Mouse (Mus musculus) forebrain, embryonic 12.5 days (tissue): ENCODE measurements at regions not wholly inside any gene's neighbourhood (a gene's known extent, or its start where the extent isn't known, plus 50 kb on each side); places are given as distances from the start of the nearest gene placed in this dataset.

Experiments used
- ATAC-seq: fragments of 200-750 bp; cut with Nextera tagmentation; 2 replicates; pipeline ENCODE4 v1.8.0; 2017; ENCODE audit warnings: moderate TSS enrichment; ENCODE audit not compliant: low FRiP score
- H3K27ac ChIP-seq: fragments of 300-500 bp; sonication (generic); 2 replicates; pipeline ENCODE4 v1.5.1; 2016; ENCODE audit warnings: mild to moderate bottlenecking
- H3K27me3 ChIP-seq: fragments of 300-500 bp; sonication (generic); 2 replicates; pipeline ENCODE4 v1.6.1; 2016; ENCODE audit warnings: mild to moderate bottlenecking
- H3K36me3 ChIP-seq: fragments of 300-500 bp; sonication (generic); replicated peaks from 2 replicates; pipeline ENCODE4 v1.6.1; 2016; ENCODE audit warnings: mild to moderate bottlenecking
- H3K4me1 ChIP-seq: fragments of 300-500 bp; sonication (generic); 2 replicates; pipeline ENCODE4 v1.6.1; 2016
- H3K4me2 ChIP-seq: fragments of 300-500 bp; sonication (generic); 2 replicates; pipeline ENCODE4 v1.6.1; 2016; ENCODE audit warnings: mild to moderate bottlenecking, moderate library complexity
- H3K4me3 ChIP-seq: fragments of 300-500 bp; sonication (generic); replicated peaks from 2 replicates; pipeline ENCODE4 v1.5.1; 2016; ENCODE audit warnings: mild to moderate bottlenecking
- H3K9ac ChIP-seq: fragments of 300-500 bp; sonication (generic); 2 replicates; pipeline ENCODE4 v1.6.1; 2016; ENCODE audit warnings: mild to moderate bottlenecking
- H3K9me3 ChIP-seq: fragments of 300-500 bp; sonication (generic); 2 replicates; pipeline ENCODE4 v1.6.1; 2016
- whole genome bisulfite sequencing: fragments of 180-500 bp; shearing (Covaris S2); methylation state at CpG from one replicate; pipeline ENCODE4 v1.1.7; 2016; 5-methylcytosine and 5-hydroxymethylcytosine counted together

DNA sequence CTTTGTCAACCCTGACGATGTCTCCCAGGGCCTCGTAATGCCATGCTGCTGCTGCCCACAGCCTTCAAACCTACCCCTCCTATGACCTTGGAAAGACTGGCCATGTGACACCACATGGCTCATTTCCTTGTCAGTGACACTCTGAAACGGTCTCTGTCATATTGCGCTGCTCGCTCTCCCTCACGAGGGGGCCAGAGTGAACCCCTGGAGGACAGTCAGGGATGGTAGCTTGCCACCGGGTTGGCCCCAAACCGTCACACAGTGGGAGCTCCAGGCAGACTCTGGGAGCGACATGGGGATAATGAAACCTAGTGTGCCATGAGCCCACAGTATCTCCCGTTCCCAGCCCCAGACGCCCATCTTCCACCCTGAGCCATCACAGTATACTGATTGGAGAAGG lies 188.8 kb downstream of the Bmp7 start:
- 90% methylated on average over 11 of the region's 11 CpGs for WGBS
- Histone ChIP-seq H3K27me3 (peaks cover 48% of the 10 kb centered on the region), H3K4me1 (peaks cover 20% of the 10 kb centered on the region), H3K4me2 (no peak overlapping the region), H3K4me3 (no peak overlapping the region), H3K36me3 (no peaks in the 10 kb centered on the region), H3K9me3 (no peaks in the 10 kb centered on the region), H3K9ac (no peak overlapping the region), H3K27ac (no peak overlapping the region)
- no peak for ATAC-seq

- no peaks in the 10 kb centered on the region for H3K9me3 ChIP-seq
- H3K4me2 ChIP-seq: peak overlapping the region; percentile 22
- no peak overlapping the region for H3K9ac ChIP-seq
- ATAC-seq: no peak
- 45% methylated on average over 15 of the region's 15 CpGs for WGBS
- no peaks in the 10 kb centered on the region for H3K36me3 ChIP-seq
- H3K4me1 ChIP-seq: peaks cover 46% of the 10 kb centered on the region
- peak overlapping the region; percentile 71 for H3K27ac ChIP-seq
- H3K4me3 ChIP-seq: no peak overlapping the region
- H3K27me3 ChIP-seq: peaks cover 91% of the 10 kb centered on the region
These were observed 184.2 kb downstream of the Bmp7 start for GRCm38 (mm10) chr2:172755686-172756471.

GRCm38 (mm10) chr2:172756472-172756860 lies 183.7 kb downstream of the Bmp7 start:
- Histone ChIP-seq H3K4me3 (no peak overlapping the region), H3K27me3 (peaks cover 94% of the 10 kb centered on the region), H3K4me1 (peaks cover 46% of the 10 kb centered on the region), H3K4me2 (peak overlapping the region; percentile 22), H3K9ac (peak overlapping the region; percentile 29; the same call in 1 of the 2 replicates), H3K9me3 (no peaks in the 10 kb centered on the region), H3K36me3 (no peaks in the 10 kb centered on the region), H3K27ac (peak overlapping the region; percentile 71)
- WGBS: 3% methylated on average over 8 of the region's 8 CpGs
- peak; percentile 57; the same call in 1 of the 2 replicates for ATAC-seq

- WGBS: 4% methylated on average over 9 of the region's 9 CpGs
- no peak overlapping the region for H3K4me2 ChIP-seq
- peaks cover 93% of the 10 kb centered on the region for H3K27me3 ChIP-seq
- no peak overlapping the region for H3K9ac ChIP-seq
- H3K4me1 ChIP-seq: peaks cover 35% of the 10 kb centered on the region
- H3K27ac ChIP-seq: no peak overlapping the region
- H3K4me3 ChIP-seq: no peak overlapping the region
- H3K36me3 ChIP-seq: no peaks in the 10 kb centered on the region
- peak; percentile 78 for ATAC-seq
- H3K9me3 ChIP-seq: no peaks in the 10 kb centered on the region
These were observed 181.6 kb downstream of the Bmp7 start for GRCm38 (mm10) chr2:172758497-172758896.

DNA sequence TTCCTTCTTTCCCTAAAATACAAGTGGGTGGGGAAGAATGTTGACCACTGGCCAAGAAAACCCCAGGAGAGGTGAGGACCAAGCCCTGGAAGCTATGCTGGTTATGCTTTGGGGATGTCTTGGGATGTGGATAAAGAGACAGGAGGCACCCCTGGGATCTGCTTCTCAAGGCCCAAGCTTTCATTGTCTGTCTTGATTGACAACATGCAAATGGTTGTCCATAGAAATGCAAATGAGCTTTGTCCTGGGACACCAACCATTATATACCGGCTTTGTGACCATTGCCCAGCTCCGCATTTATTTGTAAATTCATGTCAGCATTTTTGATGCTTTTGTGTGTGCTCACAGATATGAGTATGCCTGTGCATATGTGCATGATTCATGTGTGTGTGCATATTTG lies 174.9 kb downstream of the Bmp7 start:
- no peak overlapping the region for H3K4me3 ChIP-seq
- no peak overlapping the region for H3K4me2 ChIP-seq
- H3K36me3 ChIP-seq: no peaks in the 10 kb centered on the region
- no peak overlapping the region for H3K9ac ChIP-seq
- peaks cover 36% of the 10 kb centered on the region for H3K4me1 ChIP-seq
- peak; percentile 52; the same call in 1 of the 2 replicates for ATAC-seq
- no peaks in the 10 kb centered on the region for H3K9me3 ChIP-seq
- peak overlapping the region; percentile 61; the same call in 1 of the 2 replicates for H3K27ac ChIP-seq
- H3K27me3 ChIP-seq: peaks cover 40% of the 10 kb centered on the region
- WGBS: 8% methylated on average over 2 of the region's 2 CpGs

GRCm38 (mm10) chr2:172766403-172766802 lies 173.7 kb downstream of the Bmp7 start:
- Histone ChIP-seq H3K4me1 (peaks cover 36% of the 10 kb centered on the region), H3K4me2 (no peak overlapping the region), H3K9ac (no peak overlapping the region), H3K27ac (peak overlapping the region; percentile 68), H3K4me3 (no peak overlapping the region), H3K27me3 (peaks cover 33% of the 10 kb centered on the region), H3K9me3 (no peaks in the 10 kb centered on the region), H3K36me3 (no peaks in the 10 kb centered on the region)
- peak; percentile 40; the same call in 1 of the 2 replicates for ATAC-seq
- WGBS: 27% methylated on average over 7 of the region's 7 CpGs

DNA sequence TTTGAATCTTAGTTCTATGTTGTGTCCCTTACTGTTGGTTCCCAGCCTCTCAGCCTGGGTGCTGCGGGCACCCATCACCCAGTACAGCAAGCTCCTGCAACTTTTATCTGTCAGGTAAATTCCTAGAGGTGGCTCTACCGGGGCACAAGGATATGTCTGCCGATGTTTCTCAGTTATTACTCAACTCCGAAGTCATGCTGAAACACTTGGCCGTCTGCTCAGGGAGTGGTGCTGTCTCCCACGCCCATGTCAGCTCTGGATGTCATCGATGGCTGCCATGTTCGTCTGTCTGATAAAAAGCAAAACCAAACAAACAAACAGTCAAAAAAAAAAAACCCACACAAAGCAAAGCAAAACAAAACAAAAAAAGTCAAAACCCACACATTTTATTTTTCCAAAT lies 171.4 kb downstream of the Bmp7 start:
- Histone ChIP-seq H3K9ac (no peak overlapping the region), H3K4me1 (peaks cover 33% of the 10 kb centered on the region), H3K9me3 (no peaks in the 10 kb centered on the region), H3K4me2 (no peak overlapping the region), H3K4me3 (no peak overlapping the region), H3K36me3 (no peaks in the 10 kb centered on the region), H3K27me3 (peaks cover 31% of the 10 kb centered on the region), H3K27ac (no peak overlapping the region)
- 88% methylated on average over 8 of the region's 8 CpGs for WGBS
- ATAC-seq: no peak

DNA sequence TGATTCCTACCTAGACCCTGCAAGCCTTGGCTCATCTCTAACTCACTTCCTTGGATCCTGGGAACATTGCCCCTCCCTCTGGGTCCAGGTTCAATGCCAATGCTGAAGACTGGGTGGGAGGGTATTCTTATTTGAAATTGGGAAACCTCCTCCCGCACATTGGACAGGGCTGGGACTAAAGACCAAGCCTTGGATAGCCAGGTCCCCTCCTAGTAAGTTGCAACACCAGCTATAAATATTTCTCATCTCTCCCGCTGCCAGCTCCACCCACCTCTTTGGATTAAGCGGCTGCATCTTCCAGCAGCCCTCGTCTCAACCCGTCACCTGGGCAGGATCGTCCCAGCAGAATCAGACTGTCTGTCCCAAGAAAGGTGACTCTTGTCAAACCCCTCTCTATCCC lies 170.1 kb downstream of the Bmp7 start:
- Histone ChIP-seq H3K9me3 (no peaks in the 10 kb centered on the region), H3K4me2 (no peak overlapping the region), H3K36me3 (no peaks in the 10 kb centered on the region), H3K4me3 (no peak overlapping the region), H3K27me3 (peaks cover 35% of the 10 kb centered on the region), H3K27ac (no peak overlapping the region), H3K4me1 (peaks cover 20% of the 10 kb centered on the region), H3K9ac (no peak overlapping the region)
- 86% methylated on average over 6 of the region's 6 CpGs for WGBS
- ATAC-seq: no peak

DNA sequence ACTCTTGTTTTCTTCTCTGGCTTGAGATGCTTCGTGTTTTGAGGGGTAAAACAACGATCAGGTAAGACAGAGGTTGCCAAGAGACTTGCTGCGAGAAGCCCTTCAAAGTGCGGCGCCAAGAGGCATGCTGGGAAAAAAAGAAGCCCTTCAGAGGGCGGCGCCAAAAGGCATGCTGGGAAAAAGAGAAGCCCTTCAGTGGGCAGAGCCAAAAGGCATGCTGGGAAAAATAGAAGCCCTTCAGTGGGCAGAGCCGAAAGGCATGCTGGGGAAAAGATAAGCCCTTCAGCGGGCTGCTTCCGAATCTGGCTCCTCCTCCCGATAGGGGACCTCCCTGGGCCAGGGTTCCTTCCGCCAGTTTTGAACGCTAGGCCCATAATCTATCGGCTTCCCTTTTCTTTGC lies 169.5 kb downstream of the Bmp7 start:
- peaks cover 35% of the 10 kb centered on the region for H3K27me3 ChIP-seq
- no peak overlapping the region for H3K27ac ChIP-seq
- H3K4me3 ChIP-seq: no peak overlapping the region
- H3K36me3 ChIP-seq: no peaks in the 10 kb centered on the region
- H3K9ac ChIP-seq: no peak overlapping the region
- H3K4me1 ChIP-seq: peaks cover 15% of the 10 kb centered on the region
- 89% methylated on average over 14 of the region's 14 CpGs for WGBS
- H3K9me3 ChIP-seq: no peaks in the 10 kb centered on the region
- ATAC-seq: no peak
- H3K4me2 ChIP-seq: no peak overlapping the region

- no peak overlapping the region for H3K9ac ChIP-seq
- no peak overlapping the region for H3K27ac ChIP-seq
- H3K27me3 ChIP-seq: peaks cover 41% of the 10 kb centered on the region
- H3K4me2 ChIP-seq: no peak overlapping the region
- H3K4me1 ChIP-seq: no peaks in the 10 kb centered on the region
- ATAC-seq: 0 out of 2 replicates have a peak, but pooled peaks have one; percentile 37
- no peaks in the 10 kb centered on the region for H3K36me3 ChIP-seq
- no peaks in the 10 kb centered on the region for H3K9me3 ChIP-seq
- 0% methylated on average over 2 of the region's 2 CpGs for WGBS
- no peak overlapping the region for H3K4me3 ChIP-seq
These were observed 166.9 kb downstream of the Bmp7 start for GRCm38 (mm10) chr2:172773176-172773575.

DNA sequence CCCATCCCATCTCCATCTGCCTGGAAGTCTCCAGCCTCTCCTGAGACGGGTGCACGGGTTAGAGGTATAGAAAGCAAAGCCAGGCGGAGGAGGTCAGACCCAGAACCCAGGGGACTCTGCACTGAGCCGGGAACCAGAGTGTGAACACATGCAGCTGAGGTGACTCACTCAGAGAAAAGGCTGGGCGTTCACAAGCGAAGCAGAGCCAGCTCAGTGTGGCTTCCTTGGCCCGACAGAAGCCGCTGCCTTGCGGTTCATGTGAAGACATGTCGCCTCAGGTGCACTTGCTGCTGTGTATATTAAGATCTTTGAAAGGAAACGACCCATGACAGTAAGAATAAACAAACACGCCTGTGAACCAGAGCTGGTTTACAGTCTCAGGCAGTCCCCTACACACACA lies 163.6 kb downstream of the Bmp7 start:
- 69% methylated on average over 12 of the region's 12 CpGs for WGBS
- H3K27me3 ChIP-seq: peaks cover 43% of the 10 kb centered on the region

GRCm38 (mm10) chr2:172777774-172778173 lies 162.3 kb downstream of the Bmp7 start:
- Histone ChIP-seq H3K27me3 (peaks cover 30% of the 10 kb centered on the region; the same call in 1 of the 2 replicates), H3K9ac (no peak overlapping the region), H3K36me3 (no peaks in the 10 kb centered on the region), H3K9me3 (no peaks in the 10 kb centered on the region), H3K4me1 (no peaks in the 10 kb centered on the region), H3K27ac (no peak overlapping the region), H3K4me2 (no peak overlapping the region), H3K4me3 (no peak overlapping the region)
- no peak for ATAC-seq
- WGBS: 73% methylated on average over 2 of the region's 2 CpGs

More for the DNA sequence above, 163.6 kb downstream of the Bmp7 start:
- Histone ChIP-seq H3K4me2 (no peak overlapping the region), H3K36me3 (no peaks in the 10 kb centered on the region), H3K4me1 (no peaks in the 10 kb centered on the region), H3K9ac (no peak overlapping the region), H3K4me3 (no peak overlapping the region), H3K27ac (no peak overlapping the region), H3K9me3 (no peaks in the 10 kb centered on the region)
- ATAC-seq: no peak

DNA sequence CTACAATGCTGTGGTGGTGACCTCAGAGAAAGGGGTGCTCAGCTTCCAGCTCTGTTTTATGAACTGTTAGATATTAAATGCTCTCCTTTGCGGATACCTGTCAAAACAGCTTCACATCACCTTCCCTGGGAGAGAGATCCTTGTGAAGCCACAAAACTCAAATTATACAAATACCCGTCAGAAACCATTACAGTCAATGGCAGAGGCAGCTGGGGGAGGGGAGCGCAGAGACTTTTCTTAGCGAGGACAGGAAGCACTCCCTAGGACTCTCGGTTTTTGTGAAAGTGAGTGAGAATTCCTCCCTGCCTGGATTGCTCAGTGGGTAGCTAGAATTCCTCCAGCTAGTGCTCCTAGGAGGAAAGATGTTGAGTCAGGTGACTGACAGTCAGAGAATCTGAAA lies 161.0 kb downstream of the Bmp7 start:
- WGBS: 31% methylated on average over 5 of the region's 5 CpGs

More for the DNA sequence above, 161.0 kb downstream of the Bmp7 start:
- Histone ChIP-seq H3K36me3 (no peaks in the 10 kb centered on the region), H3K9me3 (peaks cover 8% of the 10 kb centered on the region; the same call in 1 of the 2 replicates), H3K4me2 (no peak overlapping the region), H3K27ac (no peak overlapping the region), H3K4me1 (no peaks in the 10 kb centered on the region), H3K9ac (no peak overlapping the region), H3K27me3 (peaks cover 23% of the 10 kb centered on the region; the same call in 1 of the 2 replicates), H3K4me3 (no peak overlapping the region)
- ATAC-seq: no peak
